Mouse (Mus musculus) adrenal gland, adult 2 months (tissue): Measurements from ENCODE around the gene Adam34. TPM values are rescaled to one million over a fixed set of nuclear protein-coding genes. Genes with fewer than 3 reads are reported as not detected.
"Not testable (repeated sequence)": the region's sequence is repeated elsewhere in the genome, so short reads cannot be mapped to it uniquely, and the experiment has no call there.

ENCODE experiments used
- DNase-seq: peaks from one replicate; pipeline ENCODE4 v3.0.0; 2021
- long read RNA-seq: library from polyadenylated mRNA; stranded (forward); transcript quantifications from one replicate; pipeline ENCODE4 v2.0.0, GENCODE M21; 2021
- polyA plus RNA-seq: library from polyadenylated mRNA; depleted of rRNA; stranded (reverse); fragments of >200 nt; gene quantifications from 2 replicates; pipeline ENCODE4 v1.2.3, GENCODE M21; 2012; rRNA removed
- total RNA-seq, 2 experiments: library from RNA; stranded (reverse); gene quantifications; 2 replicates each; pipeline ENCODE4 v1.2.3; 2021

The Adam34 gene
- total RNA-seq (not detected), polyA plus RNA-seq (not detected in 2 replicates)
- long read RNA-seq: 0 reads

DNA sequence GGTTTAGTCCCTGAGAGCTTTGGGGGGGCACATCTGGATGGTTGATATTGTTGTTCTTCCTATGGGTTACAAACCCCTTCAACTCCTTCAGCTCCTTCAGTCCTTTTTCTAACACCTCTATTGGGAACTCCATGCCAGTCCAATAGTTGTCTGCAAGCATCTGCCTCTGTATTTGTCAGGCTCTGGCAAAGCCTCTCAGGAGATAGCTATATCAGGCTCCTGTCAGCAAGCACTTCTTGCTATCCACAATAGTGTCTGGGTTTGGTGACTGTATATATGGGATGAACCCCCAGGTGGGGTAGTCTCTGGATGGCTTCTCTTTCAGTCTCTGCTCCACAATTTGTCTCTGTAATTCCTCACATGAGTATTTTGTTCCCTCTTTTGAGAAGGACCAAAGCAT lies at the start of gene Adam34:
Gene Adam34 (minus strand): TSS at position 101 of the 400 bp plus-strand sequence.
- no peak for DNase-seq

DNA sequence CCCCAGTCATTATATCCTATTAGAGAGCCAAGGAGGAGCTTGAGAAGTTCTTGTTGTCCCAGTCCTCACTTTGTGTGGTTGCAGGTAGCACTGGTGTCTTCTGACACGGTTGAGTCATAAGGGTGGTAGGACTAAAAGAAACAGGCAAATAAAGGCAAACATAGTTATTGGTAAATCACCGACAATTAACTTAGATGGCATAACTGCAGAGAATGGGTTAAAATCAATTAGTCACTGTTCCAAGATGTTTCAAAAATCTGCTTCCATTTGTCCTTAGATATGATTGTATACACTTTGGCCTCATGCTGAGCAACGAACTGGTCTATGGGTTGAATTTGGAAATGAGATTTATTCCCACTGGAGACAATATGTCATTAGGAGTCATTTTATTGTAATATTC lies 82.7 kb downstream of the Adam34 start, which contains the start of gene Gm5346:
Gene Gm5346 (minus strand): TSS at position 101 of the 400 bp plus-strand sequence.
- DNase-seq: no peak

DNA sequence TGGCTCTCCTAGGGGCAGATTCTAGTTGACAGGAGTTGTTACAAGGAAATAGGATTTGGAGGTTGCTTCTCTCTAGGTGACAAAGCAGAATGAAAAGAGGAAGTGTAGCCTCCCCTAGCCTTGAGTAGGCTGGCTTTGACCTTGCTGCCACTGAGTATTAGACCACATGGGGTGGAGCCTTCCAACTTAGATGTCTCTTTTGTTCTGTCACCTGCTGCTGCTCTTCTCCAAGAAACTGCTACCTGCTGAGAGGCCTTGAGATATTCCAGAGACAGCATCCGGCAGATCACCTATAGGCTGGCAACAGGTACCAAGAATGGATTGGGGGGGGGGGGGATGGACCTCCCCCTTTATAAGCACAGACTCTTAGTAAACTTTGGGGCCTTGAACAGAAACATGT lies 93.8 kb downstream of the Adam34 start:
- no peak for DNase-seq

DNA sequence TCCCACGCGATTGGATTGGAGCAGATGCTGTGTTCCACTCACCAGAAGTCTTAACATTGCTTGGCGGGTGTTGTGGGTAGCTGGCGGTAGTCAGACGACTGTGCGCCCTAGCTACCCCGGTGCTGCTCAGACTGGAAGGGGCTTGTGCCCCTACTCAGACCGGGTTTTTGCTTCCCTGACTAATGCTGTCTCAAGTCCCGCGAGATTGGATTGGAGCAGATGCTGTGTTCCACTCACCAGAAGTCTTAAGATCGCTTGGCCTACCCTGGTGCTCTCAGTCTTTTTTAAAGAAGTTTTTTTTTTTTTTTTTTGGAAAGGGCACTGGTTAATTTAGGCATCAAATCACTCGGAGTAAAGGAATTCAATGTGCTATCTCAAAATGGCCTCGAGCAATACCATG lies 106.2 kb downstream of the Adam34 start:
- DNase-seq: not testable (repeated sequence)

DNA sequence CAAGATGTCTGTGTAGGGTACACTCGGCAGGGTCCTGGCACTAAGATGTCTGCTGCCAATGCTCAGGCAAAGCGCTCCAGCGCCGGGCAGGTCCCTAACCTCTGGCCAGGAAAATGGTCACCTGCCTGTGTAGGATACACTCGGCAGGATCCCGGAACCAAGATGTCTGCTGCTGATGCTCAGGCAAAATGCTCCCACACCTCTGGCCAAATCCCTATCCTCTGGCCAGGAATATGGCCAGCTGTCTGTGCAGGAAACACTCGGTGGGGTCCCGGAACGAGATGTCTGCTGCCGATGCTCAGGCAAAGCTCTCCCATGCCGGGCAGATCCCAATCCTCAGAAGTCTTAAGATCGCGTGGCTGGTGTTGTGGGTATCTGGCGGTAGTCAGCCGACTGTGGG lies 106.7 kb downstream of the Adam34 start:
- DNase-seq: not testable (repeated sequence)

Other genes with a start within 250 kb of the Adam34 start
- gene Adam26b, start 181.9 kb downstream of the Adam34 start, total RNA-seq: not detected
- not detected in 2 replicates for gene Adam26b, start 181.9 kb downstream of the Adam34 start, polyA plus RNA-seq
- gene Adam26a, start 133.3 kb downstream of the Adam34 start, total RNA-seq: not detected
- gene Adam26a, start 133.3 kb downstream of the Adam34 start, polyA plus RNA-seq: not detected in 2 replicates
- not detected for gene Gm5346, start 82.8 kb downstream of the Adam34 start, total RNA-seq
- not detected in 2 replicates for gene Gm5346, start 82.8 kb downstream of the Adam34 start, polyA plus RNA-seq